21 mouse cellular contexts compared by ENCODE assay signal in genomic region chr14:66462081-66462480, GRCm38 (mm10).
DNase-seq lines count a peak whose midpoint lies in the region; ATAC-seq and TF ChIP-seq lines count a peak whose summit lies in the region.
"Had no signal": no experiment of that assay in that cellular context is flagged by ENCODE, and none has a peak within 500 bp of the region (broad histone marks: within the 10 kb centered on the region; RNA-seq: fewer than 3 reads in every experiment).

No protein-coding gene starts in this region.

- TF ChIP-seq POLR2A in CH12.LX (IDR thresholded peaks at IDR 0.05; ENCODE audit: low read depth, low read length): no peak
- no peak for TF ChIP-seq POLR2A in brain, embryonic 14.5 days (IDR thresholded peaks at IDR 0.05; ENCODE audit: borderline replicate concordance, extremely low read depth, insufficient read depth, insufficient read length, poor library complexity, severe bottlenecking)

- no peak for ATAC-seq in hindbrain, embryonic 16.5 days
- peak; percentile 16 for ATAC-seq in forebrain, embryonic 15.5 days (replicated peaks)
- ATAC-seq: intestine, embryonic 16.5 days had no signal

- TF ChIP-seq CTCF in CH12.LX (conservative IDR thresholded peaks at IDR 0.05 in 1 of 2, IDR thresholded peaks at IDR 0.05 in 1 of 2; ENCODE audit: low read depth in 2 of 2, low read length in 2 of 2): no peak
- no peak for TF ChIP-seq CTCF in brain, embryonic 14.5 days (IDR thresholded peaks at IDR 0.05; ENCODE audit: borderline replicate concordance, extremely low read depth, insufficient read depth, insufficient read length)

- dilution Hi-C loops in CH12.LX (cut with MboI; ENCODE audit: extremely low pct_ligation_motif_present, extremely low pct_unique_long_range_greater_than_20kb, low sequenced_read_pairs): no loop called here

- no peak for DNase-seq in hindbrain, embryonic 10.5 days (ENCODE audit: low spot score)
- peak; percentile 4 for DNase-seq in CH12.LX (ENCODE audit: extremely low read depth)
- peak; percentile 65 for DNase-seq in brain, embryonic 14.5 days (ENCODE audit: low read depth)
- DNase-seq in cerebellum, adult 11-12 months: no peak
- no peak for DNase-seq in spleen, postnatal 10 days (ENCODE audit: low spot score in 2 of 2)
- DNase-seq in layer of hippocampus, adult 11-12 months (ENCODE audit: low spot score): no peak
- DNase-seq: adrenal gland, adult 2 months; adrenal gland, postnatal 25 days; cerebellum, adult 18-20 months; cerebellum, adult 9-11 months; cerebellum, postnatal 36 days; gastrocnemius, postnatal 14 days; heart, adult 2 months; heart, postnatal 14 days had no signal

- no peak overlapping the region for H3K9ac ChIP-seq in hindbrain, embryonic 16.5 days (ENCODE audit: low read depth, low read length)
- no peak overlapping the region for H3K9ac ChIP-seq in CH12.LX (ENCODE audit: insufficient read depth, low read depth)
- no peak overlapping the region for H3K9ac ChIP-seq in forebrain, embryonic 15.5 days (replicated peaks)
- H3K9ac ChIP-seq: embryonic facial prominence, embryonic 13.5 days; heart, embryonic 15.5 days; hindbrain, embryonic 14.5 days had no signal

- in situ Hi-C loops in CH12.LX (cut with MboI; ENCODE audit: low pct_ligation_motif_present, low pct_unique_long_range_greater_than_20kb, low sequenced_read_pairs): no loop called here

- TF ChIP-seq RAD21 in CH12.LX (IDR thresholded peaks at IDR 0.05; ENCODE audit: low read depth, low read length): no peak

- TF ChIP-seq EP300 in CH12.LX (IDR thresholded peaks at IDR 0.05; ENCODE audit: low read length): no peak

- no peaks in the 10 kb centered on the region for H3K27me3 ChIP-seq in hindbrain, embryonic 10.5 days (ENCODE audit: insufficient read depth, poor library complexity, severe bottlenecking)
- no peaks in the 10 kb centered on the region for H3K27me3 ChIP-seq in hindbrain, embryonic 16.5 days (replicated peaks; ENCODE audit: control insufficient read depth, insufficient read depth, low read length)
- H3K27me3 ChIP-seq in CH12.LX (replicated peaks): no peaks in the 10 kb centered on the region
- no peaks in the 10 kb centered on the region for H3K27me3 ChIP-seq in forebrain, embryonic 15.5 days
- H3K27me3 ChIP-seq: embryonic facial prominence, embryonic 13.5 days; heart, embryonic 15.5 days had no signal

- H3K4me2 ChIP-seq in hindbrain, embryonic 16.5 days (ENCODE audit: low read length): no peak overlapping the region
- H3K4me2 ChIP-seq in CH12.LX (ENCODE audit: insufficient read depth, low read depth, poor library complexity, severe bottlenecking): no peak overlapping the region
- H3K4me2 ChIP-seq in forebrain, embryonic 15.5 days (replicated peaks): no peak overlapping the region
- H3K4me2 ChIP-seq: embryonic facial prominence, embryonic 13.5 days; heart, embryonic 11.5 days; heart, embryonic 15.5 days; hindbrain, embryonic 14.5 days had no signal

- no peaks in the 10 kb centered on the region for H3K79me2 ChIP-seq in CH12.LX (replicated peaks; ENCODE audit: control insufficient read depth, extremely low read depth, insufficient read depth, poor library complexity, severe bottlenecking)

- peaks cover 10% of the 10 kb centered on the region for H3K9me3 ChIP-seq in hindbrain, embryonic 10.5 days
- no peaks in the 10 kb centered on the region for H3K9me3 ChIP-seq in hindbrain, embryonic 16.5 days (ENCODE audit: control insufficient read depth, low read length)
- H3K9me3 ChIP-seq in CH12.LX (replicated peaks; ENCODE audit: low read length): peaks cover 5% of the 10 kb centered on the region
- no peaks in the 10 kb centered on the region for H3K9me3 ChIP-seq in forebrain, embryonic 15.5 days
- H3K9me3 ChIP-seq: embryonic facial prominence, embryonic 13.5 days; heart, embryonic 15.5 days had no signal

- 83% methylated on average over 5 of the region's 5 CpGs for WGBS in hindbrain, embryonic 10.5 days
- 65% methylated on average over 5 of the region's 5 CpGs for WGBS in hindbrain, embryonic 16.5 days
- WGBS in forebrain, embryonic 15.5 days: 24% methylated on average over 5 of the region's 5 CpGs

- peak overlapping the region; percentile 82 for H3K27ac ChIP-seq in hindbrain, embryonic 10.5 days
- H3K27ac ChIP-seq in hindbrain, embryonic 16.5 days (ENCODE audit: low read depth, low read length): no peak overlapping the region
- no peak overlapping the region for H3K27ac ChIP-seq in CH12.LX (ENCODE audit: insufficient read depth, low read depth)
- peak overlapping the region; percentile 32; the same call in 1 of the 2 replicates for H3K27ac ChIP-seq in forebrain, embryonic 15.5 days (replicated peaks)
- H3K27ac ChIP-seq: embryonic facial prominence, embryonic 13.5 days; heart, adult 2 months; heart, embryonic 15.5 days; hindbrain, embryonic 14.5 days had no signal

- H3K36me3 ChIP-seq in hindbrain, embryonic 10.5 days: no peaks in the 10 kb centered on the region
- H3K36me3 ChIP-seq in hindbrain, embryonic 16.5 days (ENCODE audit: control insufficient read depth, insufficient read depth, low read length): no peaks in the 10 kb centered on the region
- H3K36me3 ChIP-seq in CH12.LX (replicated peaks in 1 of 2; ENCODE audit: control insufficient read depth in 1 of 2, insufficient read depth in 1 of 2, low read length in 1 of 2): no peaks in the 10 kb centered on the region
- no peaks in the 10 kb centered on the region for H3K36me3 ChIP-seq in forebrain, embryonic 15.5 days
- H3K36me3 ChIP-seq: embryonic facial prominence, embryonic 13.5 days; heart, embryonic 15.5 days had no signal

- H3K4me3 ChIP-seq in hindbrain, embryonic 10.5 days: no peak overlapping the region
- H3K4me3 ChIP-seq in hindbrain, embryonic 16.5 days (ENCODE audit: low read length): no peak overlapping the region
- H3K4me3 ChIP-seq in CH12.LX (replicated peaks in 1 of 3; ENCODE audit: low read depth in 2 of 3, low read length in 2 of 3, poor library complexity in 1 of 3): no peak overlapping the region
- H3K4me3 ChIP-seq in forebrain, embryonic 15.5 days: no peak overlapping the region
- H3K4me3 ChIP-seq: embryonic facial prominence, embryonic 13.5 days; heart, adult 2 months; heart, embryonic 15.5 days had no signal

- peaks cover 19% of the 10 kb centered on the region for H3K4me1 ChIP-seq in hindbrain, embryonic 10.5 days (replicated peaks)
- H3K4me1 ChIP-seq in hindbrain, embryonic 16.5 days (ENCODE audit: control insufficient read depth, insufficient read depth, low read depth, low read length): no peaks in the 10 kb centered on the region
- peaks cover 0 to 16% of the 10 kb centered on the region in 2 experiments; a peak in 2 of 4 replicates for H3K4me1 ChIP-seq in CH12.LX (ENCODE audit: control insufficient read depth in 1 of 2, insufficient read depth in 2 of 2)
- H3K4me1 ChIP-seq in forebrain, embryonic 15.5 days: no peaks in the 10 kb centered on the region
- H3K4me1 ChIP-seq: embryonic facial prominence, embryonic 13.5 days; heart, embryonic 15.5 days had no signal

TF ChIP-seq in CH12.LX, 34 proteins besides CTCF, POLR2A, EP300 and RAD21:
- TF ChIP-seq ZNF384 (IDR thresholded peaks at IDR 0.05; ENCODE audit: low read depth, low read length): no peak
- TF ChIP-seq PAX5 (IDR thresholded peaks at IDR 0.05; ENCODE audit: low read length): no peak
- no peak for TF ChIP-seq JUND (conservative IDR thresholded peaks at IDR 0.05; ENCODE audit: low read depth, low read length)
- no peak for TF ChIP-seq ETS1 (conservative IDR thresholded peaks at IDR 0.05; ENCODE audit: low read depth, low read length)
- no peak for TF ChIP-seq ZKSCAN1 (IDR thresholded peaks at IDR 0.05; ENCODE audit: borderline replicate concordance, low read depth, low read length)
- no peak for TF ChIP-seq CHD1 (IDR thresholded peaks at IDR 0.05; ENCODE audit: low read depth, low read length)
- TF ChIP-seq MEF2A (IDR thresholded peaks at IDR 0.05; ENCODE audit: borderline replicate concordance, low read depth, low read length): no peak
- TF ChIP-seq BHLHE40 (IDR thresholded peaks at IDR 0.05; ENCODE audit: low read depth, low read length): no peak

Comparison
In these comparisons a context has a peak if more than half of its experiments do, and no peak if none do; other contexts are left out.
1. H3K27ac ChIP-seq: peak in hindbrain, embryonic 10.5 days (single experiment) and forebrain, embryonic 15.5 days (single experiment); none in hindbrain, embryonic 16.5 days (single experiment) and CH12.LX (single experiment).
2. DNase-seq: peak in CH12.LX (single experiment) and brain, embryonic 14.5 days (single experiment); none in hindbrain, embryonic 10.5 days (single experiment), cerebellum, adult 11-12 months (single experiment), spleen, postnatal 10 days (0 of 2) and layer of hippocampus, adult 11-12 months (single experiment).